Mouse (Mus musculus) T-helper 1 cell (primary cell): ENCODE data around the gene Mprip.

Experiments
- in situ Hi-C: fragments of 300-600 bp; cut with MboI, MseI; formaldehyde crosslinking; loops from one replicate; pipeline ENCODE4 v1.15.1; 2025; ENCODE audit warnings: high pct_unique_total_duplicates

Mprip gene

DNA sequence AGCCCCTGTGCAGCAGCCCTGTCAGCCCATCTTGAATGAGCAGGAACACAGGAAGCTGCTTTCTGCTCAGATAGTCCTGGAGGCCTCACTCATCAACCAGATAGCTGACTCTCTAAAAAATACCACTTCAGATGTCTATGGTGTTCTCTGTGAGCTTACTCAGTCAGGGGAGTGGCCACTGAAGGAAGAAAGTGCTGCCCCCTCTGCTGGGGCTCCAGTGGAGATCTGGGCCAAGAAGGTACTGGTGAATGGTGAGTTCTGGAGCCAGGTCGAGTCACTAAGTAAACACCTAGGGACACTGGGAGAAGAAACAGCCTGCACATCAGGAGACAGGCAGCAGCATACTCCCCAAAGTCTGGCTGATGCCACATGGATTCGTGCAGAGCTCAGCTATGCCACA, 98.5 kb downstream of the Mprip start:
- in situ Hi-C loops = no loop called here

DNA sequence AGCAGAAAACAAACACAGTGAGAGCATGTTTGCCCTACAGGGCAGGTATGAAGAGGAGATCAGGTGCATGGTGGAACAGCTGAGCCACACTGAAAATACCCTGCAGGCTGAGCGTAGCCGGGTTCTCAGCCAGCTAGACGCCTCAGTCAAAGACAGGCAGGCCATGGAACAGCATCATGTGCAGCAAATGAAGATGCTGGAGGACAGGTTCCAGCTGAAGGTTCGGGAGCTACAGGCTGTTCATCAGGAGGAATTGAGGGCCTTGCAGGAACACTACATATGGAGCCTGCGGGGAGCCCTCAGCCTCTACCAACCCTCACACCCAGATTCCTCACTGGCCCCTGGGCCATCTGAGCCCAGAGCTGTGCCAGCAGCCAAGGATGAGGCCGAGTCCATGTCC, 99.7 kb downstream of the Mprip start:
- in situ Hi-C loops = no loop called here

GRCm38 (mm10) chr11:59769307-59769706, 108.2 kb downstream of the Mprip start:
- in situ Hi-C loops = no loop called here

- in situ Hi-C loops = no loop called here
These were observed 108.6 kb downstream of the Mprip start for GRCm38 (mm10) chr11:59769738-59770137.

DNA sequence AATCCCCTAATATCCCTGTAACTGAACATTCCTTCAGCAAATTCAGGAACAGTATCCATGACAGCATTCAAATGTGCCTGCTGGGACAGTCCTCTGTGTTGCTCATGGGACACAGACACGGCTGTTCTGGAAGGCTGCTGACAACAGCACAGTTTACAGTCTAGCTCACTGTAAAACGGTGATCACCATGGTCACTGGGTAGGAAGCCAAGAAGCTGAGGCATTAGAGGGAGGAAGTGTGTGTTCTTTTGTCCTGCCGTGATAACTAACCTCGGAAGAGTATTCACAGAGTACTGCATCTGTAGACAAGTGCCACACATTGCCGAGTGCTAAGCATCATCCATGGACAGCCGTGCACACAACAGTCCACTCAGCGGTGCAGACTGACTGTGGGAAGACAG, 109.6 kb downstream of the Mprip start:
- in situ Hi-C loops = no loop called here

- in situ Hi-C loops = no loop called here
These were observed 111.2 kb downstream of the Mprip start for GRCm38 (mm10) chr11:59772291-59772690.

GRCm38 (mm10) chr11:59772902-59773301, 111.8 kb downstream of the Mprip start:
- in situ Hi-C loops = no loop called here

DNA sequence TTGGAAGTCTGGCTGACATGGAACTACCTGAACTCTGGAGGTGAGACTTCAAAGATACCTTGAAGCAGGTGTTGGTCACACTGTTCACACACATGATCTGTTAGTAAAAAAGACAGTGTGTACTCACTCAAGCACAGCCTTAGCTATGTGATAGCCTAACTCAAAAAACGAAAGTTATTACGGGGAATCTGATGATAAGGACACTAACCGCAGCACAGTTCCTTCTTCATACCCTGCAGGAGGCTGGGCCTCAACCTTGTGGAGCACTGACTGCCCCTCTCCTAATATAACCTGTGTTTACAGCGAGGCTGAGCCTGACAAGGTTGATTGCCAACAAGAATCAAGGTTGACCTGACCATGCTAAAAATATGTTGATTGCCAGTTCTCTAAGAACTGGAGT, 113.4 kb downstream of the Mprip start:
- in situ Hi-C loops = no loop called here

DNA sequence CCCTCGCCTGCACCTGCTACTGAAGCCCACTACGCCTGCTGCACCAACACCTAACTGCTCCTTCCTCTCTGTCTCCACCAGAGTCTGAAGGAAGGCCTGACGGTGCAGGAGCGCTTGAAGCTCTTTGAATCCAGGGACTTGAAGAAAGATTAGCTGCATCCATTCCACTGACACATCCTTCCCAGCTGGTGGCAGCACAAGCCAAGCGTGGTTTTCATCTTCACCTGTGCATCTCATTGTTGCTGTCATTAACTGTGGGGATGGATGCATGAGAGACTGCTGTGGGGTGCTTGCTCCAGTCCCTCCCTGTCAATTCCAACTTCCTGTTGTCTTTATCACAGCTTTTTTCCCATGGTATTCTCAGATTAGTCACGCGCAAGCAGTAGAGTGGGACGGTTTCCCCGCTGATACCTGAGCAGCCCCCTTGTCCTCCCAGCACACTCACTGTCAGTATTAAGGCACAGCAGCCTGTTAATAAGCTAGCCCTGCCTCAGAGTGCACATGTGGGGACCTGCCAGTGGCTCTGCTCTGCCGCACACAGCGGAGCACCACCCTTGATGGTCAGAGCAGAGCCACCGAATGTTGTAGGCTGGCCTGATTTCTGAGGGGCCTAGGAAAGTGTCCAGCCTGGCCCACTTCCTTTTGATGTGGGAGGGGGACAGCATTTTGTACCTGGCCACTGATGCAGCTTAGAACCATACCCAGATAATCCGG, 114.5 kb downstream of the Mprip start:
- in situ Hi-C loops = no loop called here

GRCm38 (mm10) chr11:59777259-59777658, 116.2 kb downstream of the Mprip start:
- in situ Hi-C loops = no loop called here

- in situ Hi-C loops = no loop called here
These were observed 117.2 kb downstream of the Mprip start for GRCm38 (mm10) chr11:59778181-59778873.

DNA sequence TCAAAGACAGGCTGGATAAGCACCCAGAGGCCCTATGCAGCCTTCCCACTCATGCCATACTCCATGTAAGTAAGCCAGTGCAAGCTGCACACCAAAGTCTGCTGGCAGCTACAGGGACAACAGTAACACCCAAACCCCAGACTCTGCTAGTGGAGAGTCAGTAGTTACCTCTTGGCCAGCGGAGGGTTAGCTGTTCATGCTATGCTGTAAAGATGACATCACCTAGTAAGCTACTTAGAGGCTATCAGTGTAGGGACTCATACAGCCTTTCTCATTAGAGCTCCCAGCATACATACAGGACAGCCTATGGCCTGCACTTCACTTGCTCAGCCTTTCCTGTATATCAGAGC, 117.7 kb downstream of the Mprip start:
- in situ Hi-C loops = no loop called here

GRCm38 (mm10) chr11:59779406-59779805, 118.3 kb downstream of the Mprip start:
- in situ Hi-C loops = no loop called here

DNA sequence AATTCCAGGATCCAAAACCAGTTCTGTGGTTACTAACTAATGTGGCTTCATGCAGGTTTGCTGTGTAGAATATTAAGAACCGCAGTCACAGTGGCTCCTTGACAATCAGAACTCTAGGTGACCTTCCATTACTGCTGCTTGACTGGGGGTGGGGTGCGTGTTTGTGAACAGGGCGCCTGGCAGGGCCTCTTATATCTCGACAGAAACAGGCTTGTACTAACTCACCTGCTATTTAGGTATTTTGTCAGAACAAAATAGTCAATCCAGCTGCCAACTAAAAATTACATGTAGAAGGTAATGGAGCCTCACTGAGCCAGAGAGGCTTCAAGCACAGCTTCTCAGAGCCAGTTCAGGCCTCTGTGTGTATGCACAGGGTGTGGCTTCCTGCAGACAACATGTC, 119.1 kb downstream of the Mprip start:
- in situ Hi-C loops = no loop called here

GRCm38 (mm10) chr11:59782091-59782590, 121.0 kb downstream of the Mprip start:
- in situ Hi-C loops = no loop called here

DNA sequence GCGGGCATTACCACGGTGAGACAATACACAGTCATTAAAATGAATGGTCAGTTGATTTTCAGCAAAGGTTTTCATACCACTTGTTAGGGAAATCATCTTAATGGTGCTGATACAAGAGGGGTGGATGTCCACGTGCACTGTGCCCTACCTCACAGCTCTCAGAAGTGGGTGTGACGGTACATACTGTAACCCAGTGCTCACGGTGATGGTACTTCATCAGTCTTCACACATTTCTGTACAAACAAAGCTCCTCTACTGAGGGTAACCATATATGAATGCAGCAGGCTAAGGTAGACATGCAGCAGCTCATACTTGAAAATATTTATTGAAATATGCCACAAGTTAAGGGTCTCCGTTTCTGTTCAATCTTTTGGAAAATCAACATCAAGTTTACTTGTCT, 122.5 kb downstream of the Mprip start:
- in situ Hi-C loops = no loop called here

DNA sequence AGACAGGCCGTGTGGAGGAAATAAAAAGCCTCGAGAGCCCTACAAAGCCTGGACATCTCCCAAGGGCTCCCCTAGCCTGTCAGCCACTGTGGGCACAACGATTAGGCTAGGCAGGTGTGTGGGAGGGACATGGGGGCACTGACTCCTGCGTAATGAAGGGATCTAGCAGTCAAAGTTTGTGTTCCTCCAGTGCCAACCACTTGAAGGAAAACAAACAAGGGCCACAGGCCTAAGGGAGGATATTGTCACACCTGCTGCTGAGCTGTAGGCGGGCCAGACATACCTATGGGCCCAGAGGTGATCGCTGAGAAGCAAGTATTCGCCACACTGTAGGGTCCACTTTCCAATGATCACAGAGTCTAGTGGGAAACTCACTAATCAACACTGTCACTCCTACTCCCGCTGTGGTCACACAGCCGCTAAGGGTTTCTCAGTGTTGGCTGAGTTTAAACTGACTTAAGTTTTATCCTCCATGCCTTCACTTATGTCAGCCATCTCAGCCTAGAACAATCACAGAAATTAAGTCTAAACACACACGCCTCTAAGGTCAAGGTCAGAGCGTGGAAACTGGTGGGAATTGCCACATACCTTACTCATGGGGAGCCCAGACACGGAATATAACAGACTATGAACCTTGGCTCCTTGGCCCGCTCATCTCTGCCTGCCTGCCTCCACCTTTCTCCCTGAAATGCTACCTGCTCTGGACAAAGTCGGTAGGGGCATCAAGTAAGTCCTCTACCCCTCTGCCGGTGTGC, 125.5 kb downstream of the Mprip start:
- in situ Hi-C loops = no loop called here

DNA sequence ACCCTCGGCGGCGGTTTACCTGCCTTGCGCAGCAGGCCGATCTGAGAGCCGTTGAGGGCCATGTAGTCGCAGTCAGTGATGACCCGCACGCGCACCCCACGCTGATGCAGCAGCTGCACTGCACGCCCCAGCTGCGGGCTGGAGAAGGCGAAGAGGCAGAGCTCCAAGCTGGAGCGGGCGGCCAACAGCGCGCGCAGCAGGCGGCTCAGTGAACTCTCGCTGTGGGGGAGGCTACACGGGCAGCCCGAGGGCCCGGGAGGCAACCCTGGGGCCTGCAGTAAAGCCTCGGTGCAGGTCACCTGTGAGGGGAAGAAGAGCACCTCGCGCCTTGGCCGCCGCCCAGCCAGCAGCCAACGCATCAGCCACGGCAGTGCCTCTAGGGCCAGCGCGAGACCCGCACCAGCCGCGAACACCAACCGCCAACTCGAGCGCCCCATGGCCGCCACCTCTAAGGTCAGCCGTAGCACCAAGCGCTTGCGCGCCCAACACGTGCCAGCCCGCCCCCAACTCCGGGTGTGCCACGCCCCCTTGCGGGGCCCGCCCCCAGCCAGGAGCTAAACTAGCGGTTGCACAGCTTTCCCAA, 126.2 kb downstream of the Mprip start, which contains the start of gene Pld6:
Gene Pld6, minus strand, starts transcription at position 447 of the 583 bp plus-strand sequence.
- in situ Hi-C loops = no loop called here

GRCm38 (mm10) chr11:59789311-59789710, 128.2 kb downstream of the Mprip start:
- in situ Hi-C loops = no loop called here

DNA sequence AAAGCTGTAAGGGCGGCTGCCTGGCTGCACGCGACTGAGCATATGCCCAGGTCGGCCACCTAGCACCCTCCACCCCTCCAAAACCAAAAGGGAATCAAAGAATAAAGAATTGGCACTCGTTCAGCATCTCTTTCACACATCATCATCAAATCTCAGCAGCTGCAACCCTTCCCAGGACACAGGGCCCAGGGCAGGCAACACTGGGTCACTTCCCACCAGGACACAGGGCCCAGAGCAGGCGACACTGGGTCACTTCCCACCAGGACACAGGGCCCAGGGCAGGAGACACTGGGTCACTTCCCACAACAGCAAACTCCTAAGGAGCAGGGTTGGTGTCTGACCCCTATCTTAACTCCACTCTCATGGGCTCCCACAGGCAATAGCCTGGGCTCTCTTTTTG, 132.3 kb downstream of the Mprip start:
- in situ Hi-C loops = no loop called here

DNA sequence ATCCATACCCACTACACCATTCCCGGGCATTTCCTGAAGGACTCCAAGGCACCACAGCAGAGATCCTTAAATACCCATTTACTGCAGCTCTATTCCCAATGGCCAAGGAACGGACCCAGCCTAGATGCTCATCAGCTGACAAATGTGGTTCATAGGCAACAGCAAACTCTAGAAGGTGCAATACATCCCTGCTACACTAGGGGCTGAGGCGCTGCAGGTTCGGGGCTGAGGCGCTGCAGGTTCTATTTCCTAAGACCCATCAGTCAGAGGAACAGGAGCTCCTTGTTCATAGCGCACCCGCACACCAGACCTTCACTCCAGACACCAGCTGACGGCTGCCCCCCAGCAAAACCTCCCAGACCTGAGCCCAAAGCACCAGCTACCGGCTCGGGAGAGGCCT, 139.3 kb downstream of the Mprip start:
- in situ Hi-C loops = no loop called here

GRCm38 (mm10) chr11:59801881-59802280, 140.8 kb downstream of the Mprip start:
- in situ Hi-C loops = no loop called here
